Mouse (Mus musculus) myocyte (in vitro differentiated cells): ENCODE measurements around the gene Gm17416. TPM values are rescaled to one million over a fixed set of nuclear protein-coding genes. Genes with fewer than 3 reads are reported as not detected.

Experiments
- H3K27me3 ChIP-seq: one replicate; pipeline ENCODE4 v1.6.1; 2011; ENCODE audit not compliant: control insufficient read depth, insufficient read depth, insufficient read length
- H3K36me3 ChIP-seq: one replicate; pipeline ENCODE4 v1.6.1; 2011; ENCODE audit not compliant: control insufficient read depth, insufficient read depth
- H3K4me2 ChIP-seq: one replicate; pipeline ENCODE4 v1.6.1; 2011; ENCODE audit warnings: low read depth, control low read depth
- H3K4me3 ChIP-seq: one replicate; pipeline ENCODE4 v1.5.1; 2011; ENCODE audit warnings: mild to moderate bottlenecking, control low read depth, moderate library complexity
- H3K79me2 ChIP-seq: one replicate; pipeline ENCODE4 v1.6.1; 2011; ENCODE audit not compliant: control insufficient read depth, insufficient read depth
- H3ac ChIP-seq: one replicate; pipeline ENCODE4 v1.6.1; 2011; ENCODE audit not compliant: control insufficient read depth, insufficient read length
- CEBPB ChIP-seq: IDR thresholded peaks from 2 replicates; pipeline ENCODE4 v1.6.1; 2011; ENCODE audit warnings: mild to moderate bottlenecking, moderate library complexity; ENCODE audit not compliant: poor library complexity, insufficient read depth, severe bottlenecking
- E2F4 ChIP-seq: IDR thresholded peaks from one replicate; pipeline ENCODE4 v1.6.1; 2011; ENCODE audit warnings: mild to moderate bottlenecking, control low read depth, moderate library complexity; ENCODE audit not compliant: insufficient read depth
- MAX ChIP-seq: IDR thresholded peaks from one replicate; pipeline ENCODE4 v1.6.1; 2011; ENCODE audit warnings: low read depth, mild to moderate bottlenecking, control low read depth
- MYOD1 ChIP-seq, 3 experiments: IDR thresholded peaks; one replicate each; pipeline ENCODE4 v1.6.1; 2011; ENCODE audit warnings: control low read depth in 2 of 3, low read depth in 2 of 3, mild to moderate bottlenecking in 2 of 3, moderate library complexity in 1 of 3; ENCODE audit not compliant: insufficient read length in 2 of 3, control insufficient read depth in 1 of 3
- MYOG ChIP-seq, 3 experiments: IDR thresholded peaks; one replicate each; pipeline ENCODE4 v1.6.1; 2011; ENCODE audit warnings: control low read depth in 2 of 3, low read depth in 2 of 3, mild to moderate bottlenecking in 2 of 3; ENCODE audit not compliant: insufficient read length in 2 of 3, control insufficient read depth in 1 of 3, insufficient read depth in 1 of 3
- POLR2A ChIP-seq: IDR thresholded peaks from one replicate; pipeline ENCODE4 v1.6.1; 2011; ENCODE audit warnings: low read depth, mild to moderate bottlenecking, control low read depth, moderate library complexity; ENCODE audit not compliant: insufficient read length
- POLR2AphosphoS2 ChIP-seq: IDR thresholded peaks from one replicate; pipeline ENCODE4 v1.6.1; 2011; ENCODE audit warnings: low read depth, control low read depth; ENCODE audit not compliant: insufficient read length
- REST ChIP-seq: IDR thresholded peaks from one replicate; pipeline ENCODE4 v1.6.1; 2011; ENCODE audit warnings: mild to moderate bottlenecking, control low read depth, moderate library complexity; ENCODE audit not compliant: insufficient read depth, insufficient read length
- SRF ChIP-seq: IDR thresholded peaks from one replicate; pipeline ENCODE4 v1.6.1; 2011; ENCODE audit warnings: low read depth; ENCODE audit not compliant: control insufficient read depth, insufficient read length
- TCF12 ChIP-seq: IDR thresholded peaks from one replicate; pipeline ENCODE4 v1.6.1; 2011; ENCODE audit warnings: mild to moderate bottlenecking, control low read depth; ENCODE audit not compliant: poor library complexity, insufficient read depth, severe bottlenecking
- TCF3 ChIP-seq: IDR thresholded peaks from one replicate; pipeline ENCODE4 v1.6.1; 2011; ENCODE audit warnings: low read depth, control low read depth; ENCODE audit not compliant: insufficient read length
- USF1 ChIP-seq: IDR thresholded peaks from one replicate; pipeline ENCODE4 v1.6.1; 2011; ENCODE audit warnings: low read depth, mild to moderate bottlenecking, control low read depth, moderate library complexity
- polyA plus RNA-seq: library from polyadenylated mRNA; unstranded; fragments of >200 nt; fragmentation: generic; extraction: Trizol; gene quantifications from one replicate; pipeline ENCODE4 v1.2.1, GENCODE M21; 2012; ENCODE audit warnings: missing spikeins

Gm17416 gene
- polyA plus RNA-seq, 1 experiment: not detected

DNA sequence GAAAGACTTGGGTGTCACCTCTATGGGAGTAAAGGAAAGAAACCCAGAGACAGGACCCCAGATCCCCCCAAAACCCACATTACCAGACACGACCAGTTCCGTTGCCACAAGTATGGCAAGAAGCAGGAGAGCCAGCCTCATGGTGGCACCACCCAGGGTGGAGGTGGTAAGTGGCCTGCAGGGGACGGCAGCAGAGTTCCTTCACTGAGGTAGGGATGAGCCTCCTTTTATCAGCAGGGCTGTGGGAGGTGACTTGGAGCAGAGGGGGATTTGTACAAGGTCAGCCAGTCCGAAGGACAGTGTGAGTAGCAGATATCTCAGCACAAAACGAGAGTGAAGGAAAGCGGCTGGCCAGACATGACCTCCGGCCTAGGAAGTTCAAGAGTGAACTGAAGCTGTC, 11.0 kb downstream of the Gm17416 start, which contains the start of gene Defb19:
Gene Defb19, minus strand, starts transcription at position 206 of the 400 bp plus-strand sequence.
- Histone ChIP-seq H3K27me3 (peaks cover 33% of the 10 kb centered on the region), H3ac (no peak within 1 kb of the TSS), H3K36me3 (no peaks in the 10 kb centered on the region), H3K4me2 (no peak within 1 kb of the TSS), H3K4me3 (no peak within 1 kb of the TSS), H3K79me2 (no peaks in the 10 kb centered on the region)
- TF ChIP-seq USF1 (no peak), POLR2A (no peak), TCF12 (no peak), MAX (no peak), TCF3 (no peak), SRF (no peak), MYOG (IDR thresholded peaks at IDR 0.05; ENCODE audit: control insufficient read depth in 1 of 3, insufficient read depth in 1 of 3, insufficient read length in 2 of 3, low read depth in 2 of 3) (no peak), MYOD1 (IDR thresholded peaks at IDR 0.05; ENCODE audit: control insufficient read depth in 1 of 3, insufficient read length in 2 of 3, low read depth in 2 of 3) (no peak), CEBPB (no peak), POLR2AphosphoS2 (no peak), REST (no peak), E2F4 (no peak)

DNA sequence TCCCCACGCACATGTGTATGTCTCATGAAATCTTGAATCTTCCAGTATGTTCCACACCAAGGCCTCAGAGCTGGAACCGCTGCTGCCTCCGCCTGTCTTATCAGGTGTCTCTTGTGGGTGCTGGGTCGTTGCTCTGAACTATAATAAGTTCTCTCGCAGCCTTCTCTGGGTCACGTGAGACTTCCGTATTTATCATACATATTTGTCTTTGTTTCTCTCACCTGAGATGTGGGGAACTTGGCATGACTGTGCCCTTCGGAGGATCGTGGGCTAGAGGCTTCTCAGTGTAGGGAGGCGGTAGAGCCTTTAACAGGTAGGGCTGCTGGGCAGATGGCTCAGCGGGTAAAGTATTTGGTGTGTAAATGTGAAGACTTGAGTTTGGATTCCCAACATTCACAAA, 11.5 kb downstream of the Gm17416 start:
- no peaks in the 10 kb centered on the region for H3K79me2 ChIP-seq
- H3K4me2 ChIP-seq: no peak overlapping the region
- TF ChIP-seq SRF (no peak), POLR2A (no peak), TCF12 (no peak), MYOG (IDR thresholded peaks at IDR 0.05; ENCODE audit: control insufficient read depth in 1 of 3, insufficient read depth in 1 of 3, insufficient read length in 2 of 3, low read depth in 2 of 3) (no peak), MAX (no peak), USF1 (no peak), POLR2AphosphoS2 (no peak), REST (no peak), CEBPB (no peak), E2F4 (no peak), TCF3 (no peak), MYOD1 (IDR thresholded peaks at IDR 0.05; ENCODE audit: control insufficient read depth in 1 of 3, insufficient read length in 2 of 3, low read depth in 2 of 3) (no peak)
- H3K27me3 ChIP-seq: peaks cover 31% of the 10 kb centered on the region
- no peaks in the 10 kb centered on the region for H3K36me3 ChIP-seq
- H3ac ChIP-seq: no peak overlapping the region
- no peak overlapping the region for H3K4me3 ChIP-seq

DNA sequence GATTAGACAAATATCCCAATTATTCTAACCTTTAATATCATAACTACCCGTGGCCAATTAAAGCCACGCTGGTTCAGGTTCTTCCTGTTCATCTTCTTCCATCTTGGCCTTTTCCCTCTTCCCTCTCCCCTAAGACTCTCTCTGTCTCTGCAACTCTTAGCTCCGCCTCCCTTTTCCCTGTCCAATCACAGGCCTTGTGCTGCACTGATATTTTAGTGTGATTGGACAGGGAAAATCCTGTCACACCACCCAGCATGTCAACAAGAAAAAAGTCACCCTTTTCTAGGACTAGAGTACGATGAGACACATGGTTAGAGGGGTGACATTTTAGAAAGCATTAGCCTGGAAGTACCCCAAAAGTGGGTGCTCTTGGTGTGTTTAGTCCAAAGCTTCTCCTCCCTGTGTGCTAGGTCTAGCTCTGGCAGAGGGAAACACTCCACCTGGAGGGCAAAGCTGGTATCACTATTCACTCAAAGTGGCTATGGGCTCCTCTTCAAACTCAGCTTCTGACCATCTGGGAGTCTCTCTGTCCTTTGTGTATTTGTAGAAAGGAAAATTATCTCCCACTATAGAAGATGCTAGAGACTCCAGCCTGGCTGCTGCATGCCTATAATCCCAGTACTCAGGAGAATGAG, 17.9 kb downstream of the Gm17416 start:
- TF ChIP-seq TCF3 (no peak), SRF (no peak), TCF12 (no peak), REST (no peak), POLR2AphosphoS2 (no peak), E2F4 (no peak), MYOD1 (IDR thresholded peaks at IDR 0.05; ENCODE audit: control insufficient read depth in 1 of 3, insufficient read length in 2 of 3, low read depth in 2 of 3) (no peak), CEBPB (no peak)
- H3K4me2 ChIP-seq: no peak overlapping the region
- H3ac ChIP-seq: no peak overlapping the region
- H3K27me3 ChIP-seq: peaks cover 16% of the 10 kb centered on the region
- H3K79me2 ChIP-seq: no peaks in the 10 kb centered on the region
- H3K4me3 ChIP-seq: no peak overlapping the region
- H3K36me3 ChIP-seq: no peaks in the 10 kb centered on the region

DNA sequence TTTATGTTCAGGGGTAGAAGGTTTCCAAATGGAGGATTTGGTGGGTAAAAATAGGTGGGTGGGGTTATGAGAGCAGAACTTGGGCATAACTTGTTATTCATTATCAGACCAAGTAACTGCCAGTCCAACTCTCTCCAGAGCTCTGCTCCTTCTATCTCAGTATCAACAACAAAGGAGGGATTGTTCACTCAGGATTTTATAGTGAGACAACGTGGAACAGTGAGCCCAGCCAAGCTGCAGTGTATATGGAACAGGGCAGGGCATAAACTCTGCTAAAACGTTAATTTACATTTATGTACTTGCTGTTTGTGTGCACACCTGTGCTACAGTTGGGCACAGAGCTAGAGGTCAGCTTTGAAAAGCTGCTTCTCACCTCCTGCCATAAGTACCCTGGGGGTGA, 19.3 kb downstream of the Gm17416 start:
- no peaks in the 10 kb centered on the region for H3K79me2 ChIP-seq
- H3K27me3 ChIP-seq: peaks cover 13% of the 10 kb centered on the region
- H3K36me3 ChIP-seq: no peaks in the 10 kb centered on the region
- H3K4me2 ChIP-seq: no peak overlapping the region
- no peak overlapping the region for H3ac ChIP-seq
- no peak overlapping the region for H3K4me3 ChIP-seq
- TF ChIP-seq TCF12: no peak
- no peak for TF ChIP-seq SRF
- no peak for TF ChIP-seq POLR2AphosphoS2
- TF ChIP-seq TCF3: no peak
- no peak for TF ChIP-seq POLR2A
- TF ChIP-seq E2F4: no peak
- no peak for TF ChIP-seq MAX
- TF ChIP-seq MYOD1 (IDR thresholded peaks at IDR 0.05; ENCODE audit: control insufficient read depth in 1 of 3, insufficient read length in 2 of 3, low read depth in 2 of 3): no peak
- TF ChIP-seq REST: no peak
- no peak for TF ChIP-seq MYOG (IDR thresholded peaks at IDR 0.05; ENCODE audit: control insufficient read depth in 1 of 3, insufficient read depth in 1 of 3, insufficient read length in 2 of 3, low read depth in 2 of 3)
- no peak for TF ChIP-seq USF1
- TF ChIP-seq CEBPB: no peak

GRCm38 (mm10) chr2:152589021-152589420, 19.9 kb downstream of the Gm17416 start:
- H3K79me2 ChIP-seq: no peaks in the 10 kb centered on the region
- peaks cover 7% of the 10 kb centered on the region for H3K27me3 ChIP-seq
- no peaks in the 10 kb centered on the region for H3K36me3 ChIP-seq
- no peak overlapping the region for H3ac ChIP-seq
- no peak overlapping the region for H3K4me3 ChIP-seq
- TF ChIP-seq MYOD1 (IDR thresholded peaks at IDR 0.05; ENCODE audit: control insufficient read depth in 1 of 3, insufficient read length in 2 of 3, low read depth in 2 of 3): no peak
- no peak for TF ChIP-seq TCF3
- H3K4me2 ChIP-seq: no peak overlapping the region
